Mouse (Mus musculus): Measurements from ENCODE around the gene Pla2g3.

Gene Pla2g3

GRCm38 (mm10) chr11:3494857-3495256 is 6.8 kb downstream of the Pla2g3 start:
- no peak for DNase-seq (ENCODE audit: low read depth, low spot score)

- no peak for DNase-seq (ENCODE audit: low read depth, low spot score)
These were observed 7.4 kb downstream of the Pla2g3 start for GRCm38 (mm10) chr11:3495496-3495895.

- no peak for DNase-seq (ENCODE audit: low read depth, low spot score)
These were observed 8.7 kb downstream of the Pla2g3 start for GRCm38 (mm10) chr11:3496756-3497155.

GRCm38 (mm10) chr11:3497296-3497695 is 9.2 kb downstream of the Pla2g3 start:
- no peak for DNase-seq (ENCODE audit: low read depth, low spot score)

GRCm38 (mm10) chr11:3502057-3502456 is 14.0 kb downstream of the Pla2g3 start:
- no peak for DNase-seq (ENCODE audit: low read depth, low spot score)

GRCm38 (mm10) chr11:3502459-3503072 is 14.5 kb downstream of the Pla2g3 start:
- no peak for DNase-seq (ENCODE audit: low read depth, low spot score)

- DNase-seq (ENCODE audit: low read depth, low spot score) = no peak
These were observed 15.9 kb downstream of the Pla2g3 start for GRCm38 (mm10) chr11:3503755-3504693.

GRCm38 (mm10) chr11:3508226-3508625 is 20.1 kb downstream of the Pla2g3 start:
- no peak for DNase-seq (ENCODE audit: low read depth, low spot score)

- no peak for DNase-seq (ENCODE audit: low read depth, low spot score)
These were observed 21.3 kb downstream of the Pla2g3 start for GRCm38 (mm10) chr11:3509181-3510085.

- no peak for DNase-seq (ENCODE audit: low read depth, low spot score)
These were observed 22.2 kb downstream of the Pla2g3 start for GRCm38 (mm10) chr11:3510321-3510720.

GRCm38 (mm10) chr11:3513291-3513690 is 25.2 kb downstream of the Pla2g3 start:
- no peak for DNase-seq (ENCODE audit: low read depth, low spot score)

- peak; percentile 72 for DNase-seq (ENCODE audit: low read depth, low spot score)
These were observed 26.5 kb downstream of the Pla2g3 start, which contains the start of gene Selenom for GRCm38 (mm10) chr11:3514529-3515054. TSS of gene Selenom (plus strand) at chr11:3514684.

GRCm38 (mm10) chr11:3515216-3515615 is 27.1 kb downstream of the Pla2g3 start:
- no peak for DNase-seq (ENCODE audit: low read depth, low spot score)

- no peak for DNase-seq (ENCODE audit: low read depth, low spot score)
These were observed 27.6 kb downstream of the Pla2g3 start for GRCm38 (mm10) chr11:3515637-3516036.

- no peak for DNase-seq (ENCODE audit: low read depth, low spot score)
These were observed 28.0 kb downstream of the Pla2g3 start for GRCm38 (mm10) chr11:3516121-3516520.

GRCm38 (mm10) chr11:3516859-3517845 is 29.1 kb downstream of the Pla2g3 start:
- no peak for DNase-seq (ENCODE audit: low read depth, low spot score)

GRCm38 (mm10) chr11:3517846-3518732 is 30.0 kb downstream of the Pla2g3 start:
- DNase-seq (ENCODE audit: low read depth, low spot score) = no peak

GRCm38 (mm10) chr11:3519051-3519726 is 31.1 kb downstream of the Pla2g3 start:
- no peak for DNase-seq (ENCODE audit: low read depth, low spot score)

Measured in retina, postnatal 7 days (tissue).